Mouse (Mus musculus) heart, adult 2 months (tissue): ENCODE measurements at regions not wholly inside any gene's neighbourhood (a gene's known extent, or its start where the extent isn't known, plus 50 kb on each side); places are given as distances from the start of the nearest gene placed in this dataset.

Experiments used
- CTCF ChIP-seq: fragments of 200-600 bp; IDR thresholded peaks from 2 replicates; pipeline ENCODE4 v1.8.1; 2022; ENCODE audit warnings: antibody characterized with exemption, mild to moderate bottlenecking, moderate library complexity
- EP300 ChIP-seq: fragments of 200-500 bp; IDR thresholded peaks from 2 replicates; pipeline ENCODE4 v1.6.1; 2011; ENCODE audit warnings: low read depth, low read length, control low read depth; ENCODE audit not compliant: insufficient read depth
- POLR2A ChIP-seq: fragments of 200-500 bp; IDR thresholded peaks from 2 replicates; pipeline ENCODE4 v1.6.1; 2011; ENCODE audit warnings: mild to moderate bottlenecking, low read depth, low read length, control low read depth; ENCODE audit not compliant: insufficient read depth

- TF ChIP-seq CTCF = no peak
- TF ChIP-seq POLR2A = no peak
- TF ChIP-seq EP300 = no peak
These were observed 168.7 kb upstream of the Hddc2 start for GRCm38 (mm10) chr10:31144489-31144872.
